ENCODE assay signal across 13 mouse cellular contexts in the genomic region with DNA sequence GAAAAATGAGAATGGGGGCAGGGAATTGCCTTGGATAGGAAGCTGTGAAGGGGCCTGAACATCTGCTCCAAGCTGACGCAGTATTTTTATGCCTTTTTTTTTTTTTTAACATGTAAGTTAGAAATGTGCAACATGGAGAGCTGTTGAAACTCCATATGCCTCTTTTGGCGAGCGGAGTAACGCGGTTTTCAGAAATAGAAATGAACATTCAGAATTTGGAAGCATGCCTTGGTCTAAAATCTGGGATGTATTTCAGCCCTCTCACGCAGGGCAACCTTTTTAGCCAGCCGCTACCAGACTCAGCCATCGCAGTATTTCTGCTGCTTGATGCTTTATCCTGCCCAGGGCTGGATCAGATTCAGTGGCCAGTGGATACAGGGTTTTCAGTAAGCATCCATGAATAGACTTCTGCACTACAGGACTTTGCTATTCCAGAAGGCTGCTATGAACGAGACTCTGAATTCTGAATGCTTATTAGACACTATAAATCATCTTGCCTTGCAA.
A peak's percentile ranks its signal among the peaks of the same experiment; 100 is the strongest.
DNase-seq lines count a peak whose midpoint lies in the region; ATAC-seq and TF ChIP-seq lines count a peak whose summit lies in the region.
"Had no signal": no experiment of that assay in that cellular context is flagged by ENCODE, and none has a peak within 500 bp of the region (broad histone marks: within the 10 kb centered on the region; RNA-seq: fewer than 3 reads in every experiment).

No protein-coding gene starts in this region.

- H3K4me1 ChIP-seq in hindbrain, embryonic 13.5 days (replicated peaks): peaks cover 12% of the 10 kb centered on the region
- H3K4me1 ChIP-seq in hindbrain, embryonic 11.5 days (replicated peaks; ENCODE audit: control insufficient read depth, insufficient read depth, low read length): no peaks in the 10 kb centered on the region
- H3K4me1 ChIP-seq in midbrain, embryonic 16.5 days (ENCODE audit: control insufficient read depth, insufficient read depth, low read length): no peaks in the 10 kb centered on the region
- H3K4me1 ChIP-seq in heart, adult 2 months (ENCODE audit: control insufficient read depth, insufficient read depth, low read length): no peaks in the 10 kb centered on the region

- H3K27me3 ChIP-seq in hindbrain, embryonic 13.5 days: no peaks in the 10 kb centered on the region
- H3K27me3 ChIP-seq in hindbrain, embryonic 11.5 days (ENCODE audit: control insufficient read depth, insufficient read depth, low read length): no peaks in the 10 kb centered on the region
- H3K27me3 ChIP-seq in midbrain, embryonic 16.5 days (ENCODE audit: control insufficient read depth, insufficient read depth, low read depth, low read length): no peaks in the 10 kb centered on the region
- no peaks in the 10 kb centered on the region for H3K27me3 ChIP-seq in heart, adult 2 months (ENCODE audit: control insufficient read depth, insufficient read depth, low read length)

- no peak for TF ChIP-seq CTCF in heart, adult 2 months (IDR thresholded peaks at IDR 0.05)

- DNase-seq in hindbrain, embryonic 11.5 days (ENCODE audit: low spot score): no peak
- DNase-seq in cerebellum, adult 9-11 months: peak; percentile 80
- DNase-seq in layer of hippocampus, adult 11-12 months (ENCODE audit: low spot score): peak; percentile 57
- DNase-seq in heart, adult 2 months: no peak
- DNase-seq in embryo, embryonic 11 days: no peak
- no peak for DNase-seq in gastrocnemius, postnatal 10 days
- DNase-seq: B cell, adult 2 months; lung, postnatal 36 days; thymus, postnatal 4 days had no signal

- WGBS in hindbrain, embryonic 13.5 days: 75% methylated on average over 9 of the region's 9 CpGs
- 82% methylated on average over 9 of the region's 9 CpGs for WGBS in hindbrain, embryonic 11.5 days
- WGBS in midbrain, embryonic 16.5 days: 84% methylated on average over 9 of the region's 9 CpGs
- WGBS in heart, adult 2 months: 86% methylated on average over 9 of the region's 9 CpGs

- H3K4me2 ChIP-seq in hindbrain, embryonic 13.5 days: no peak overlapping the region
- H3K4me2 ChIP-seq in hindbrain, embryonic 11.5 days (replicated peaks; ENCODE audit: low read depth, low read length): no peak overlapping the region
- H3K4me2 ChIP-seq in midbrain, embryonic 16.5 days (ENCODE audit: low read length): no peak overlapping the region

- H3K79me2 ChIP-seq in heart, adult 2 months (replicated peaks; ENCODE audit: control insufficient read depth, insufficient read depth, low read length): no peaks in the 10 kb centered on the region

- no peak for TF ChIP-seq POLR2A in heart, adult 2 months (IDR thresholded peaks at IDR 0.05; ENCODE audit: insufficient read depth, low read depth, low read length)

- peak overlapping the region; percentile 78 for H3K27ac ChIP-seq in hindbrain, embryonic 13.5 days
- H3K27ac ChIP-seq in hindbrain, embryonic 11.5 days (ENCODE audit: low read depth, low read length): no peak overlapping the region
- H3K27ac ChIP-seq in midbrain, embryonic 16.5 days (ENCODE audit: low read length): peak overlapping the region; percentile 35; the same call in 1 of the 2 replicates
- H3K27ac ChIP-seq in heart, adult 2 months: no peak overlapping the region

- H3K9ac ChIP-seq in hindbrain, embryonic 13.5 days: no peak overlapping the region
- H3K9ac ChIP-seq in hindbrain, embryonic 11.5 days (ENCODE audit: low read depth, low read length): no peak overlapping the region
- no peak overlapping the region for H3K9ac ChIP-seq in midbrain, embryonic 16.5 days (ENCODE audit: low read depth, low read length)
- no peak overlapping the region for H3K9ac ChIP-seq in heart, adult 2 months (ENCODE audit: low read depth, low read length)

- ATAC-seq in hindbrain, embryonic 13.5 days (ENCODE audit: low FRiP score): no peak
- no peak for ATAC-seq in hindbrain, embryonic 11.5 days (ENCODE audit: low FRiP score)
- no peak for ATAC-seq in midbrain, embryonic 16.5 days
- ATAC-seq: inflammation-experienced regulatory T-cells, adult 6 months had no signal

- no peak for TF ChIP-seq EP300 in heart, adult 2 months (IDR thresholded peaks at IDR 0.05; ENCODE audit: insufficient read depth, low read depth, low read length)

- no peak overlapping the region for H3K4me3 ChIP-seq in hindbrain, embryonic 13.5 days
- H3K4me3 ChIP-seq in hindbrain, embryonic 11.5 days (ENCODE audit: low read depth, low read length): no peak overlapping the region
- H3K4me3 ChIP-seq in midbrain, embryonic 16.5 days (ENCODE audit: low read depth, low read length): no peak overlapping the region
- no peak overlapping the region for H3K4me3 ChIP-seq in heart, adult 2 months
- H3K4me3 ChIP-seq: erythroblast, embryonic 14.5 days had no signal

- no peaks in the 10 kb centered on the region for H3K36me3 ChIP-seq in hindbrain, embryonic 13.5 days
- H3K36me3 ChIP-seq in hindbrain, embryonic 11.5 days (ENCODE audit: control insufficient read depth, insufficient read depth, low read length): no peaks in the 10 kb centered on the region
- no peaks in the 10 kb centered on the region for H3K36me3 ChIP-seq in midbrain, embryonic 16.5 days (ENCODE audit: control insufficient read depth, insufficient read depth, low read length)
- no peaks in the 10 kb centered on the region for H3K36me3 ChIP-seq in heart, adult 2 months (ENCODE audit: control insufficient read depth, insufficient read depth, low read length)

- no peaks in the 10 kb centered on the region for H3K9me3 ChIP-seq in hindbrain, embryonic 13.5 days
- no peaks in the 10 kb centered on the region for H3K9me3 ChIP-seq in hindbrain, embryonic 11.5 days (ENCODE audit: control insufficient read depth, low read length)
- no peaks in the 10 kb centered on the region for H3K9me3 ChIP-seq in midbrain, embryonic 16.5 days (replicated peaks; ENCODE audit: control insufficient read depth, low read length, poor library complexity, severe bottlenecking)

- intact Hi-C loops in heart, adult 2 months (cut with DNase I): no loop called here

Comparison
In these comparisons a context has a peak if more than half of its experiments do, and no peak if none do; other contexts are left out.
1. H3K27ac ChIP-seq: peak in hindbrain, embryonic 13.5 days (single experiment) and midbrain, embryonic 16.5 days (single experiment); none in hindbrain, embryonic 11.5 days (single experiment) and heart, adult 2 months (single experiment).
2. DNase-seq: peak in cerebellum, adult 9-11 months (single experiment) and layer of hippocampus, adult 11-12 months (single experiment); none in hindbrain, embryonic 11.5 days (single experiment), heart, adult 2 months (0 of 2), embryo, embryonic 11 days (single experiment) and gastrocnemius, postnatal 10 days (single experiment).